Mouse (Mus musculus): Measurements from ENCODE around the gene Cdk5r1. TPM values are rescaled to one million over a fixed set of nuclear protein-coding genes. Genes with fewer than 3 reads are reported as not detected.
"Not testable (repeated sequence)": the region's sequence is repeated elsewhere in the genome, so short reads cannot be mapped to it uniquely, and the experiment has no call there.

The Cdk5r1 gene
- total RNA-seq (2017), result 4.3 and 5.8 TPM in 2 replicates

GRCm38 (mm10) chr11:80476222-80477189 lies at the start of gene Cdk5r1:
Gene Cdk5r1 (plus strand): TSS chr11:80477023.
- ATAC-seq (ENCODE audit: extremely low read depth, insufficient number of reproducible peaks, low FRiP score, poor library complexity, severe bottlenecking), result peak; percentile 66

GRCm38 (mm10) chr11:80428381-80429008 lies 48.3 kb upstream of the Cdk5r1 start, which contains the start of gene Psmd11:
Gene Psmd11 (plus strand): TSS chr11:80428615.
- ATAC-seq (ENCODE audit: extremely low read depth, insufficient number of reproducible peaks, low FRiP score, poor library complexity, severe bottlenecking), result peak; percentile 100

DNA sequence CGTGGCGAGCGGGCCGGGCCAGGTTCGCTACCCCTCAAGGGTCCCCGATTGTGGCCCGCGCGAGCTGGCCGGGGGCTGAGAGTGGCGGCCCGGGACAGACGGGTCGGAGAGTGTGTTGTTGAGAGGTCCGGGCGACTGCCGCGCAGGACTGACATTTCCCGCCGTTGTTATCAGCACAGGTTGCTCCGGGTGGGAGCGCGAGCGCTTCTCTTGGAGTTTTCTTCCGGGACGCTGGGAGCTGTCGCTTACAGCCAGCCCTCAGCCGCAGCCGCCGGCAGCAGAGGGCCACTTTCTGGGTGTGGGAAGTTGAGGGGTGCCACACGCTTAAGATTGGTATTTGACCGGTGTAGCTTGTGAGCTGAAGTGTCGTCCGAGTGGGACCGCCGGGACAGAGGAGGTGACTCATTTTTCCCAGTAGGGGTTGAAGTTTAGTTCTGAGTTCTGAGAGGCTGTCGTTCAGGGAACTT lies 47.8 kb upstream of the Cdk5r1 start:
- ATAC-seq (ENCODE audit: extremely low read depth, insufficient number of reproducible peaks, low FRiP score, poor library complexity, severe bottlenecking), result no peak

DNA sequence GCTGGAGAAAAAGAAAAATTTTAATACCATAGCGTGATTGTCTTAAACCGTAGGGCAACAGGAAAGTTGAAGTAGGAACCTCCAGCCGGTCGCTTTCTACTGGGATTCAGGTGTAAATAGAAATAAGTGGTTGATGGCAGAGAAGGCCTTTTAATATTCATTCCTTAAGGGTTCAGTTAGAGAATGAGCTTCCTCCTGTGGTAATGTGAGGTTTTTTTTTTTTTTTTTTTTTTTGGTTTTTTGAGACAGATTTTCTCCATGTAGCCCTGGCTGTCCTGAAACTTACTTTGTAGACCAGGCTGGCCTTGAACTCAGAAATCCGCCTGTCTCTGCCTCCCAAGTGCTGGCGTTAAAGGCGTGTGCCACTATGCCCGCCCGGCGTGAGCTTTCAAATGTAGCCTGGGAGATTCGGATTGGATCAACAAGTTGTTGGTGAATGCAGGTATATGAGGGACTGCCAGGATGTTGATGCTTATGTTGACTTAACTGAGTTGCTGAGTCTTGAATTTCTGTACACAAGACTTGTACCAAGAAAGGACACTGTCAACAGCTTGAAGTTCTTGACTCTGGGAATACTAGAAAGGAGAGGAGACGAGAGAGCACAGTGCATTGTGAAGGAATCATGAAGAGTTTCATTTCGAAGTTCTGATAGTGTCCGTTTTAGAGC lies 47.2 kb upstream of the Cdk5r1 start:
- ATAC-seq (ENCODE audit: extremely low read depth, insufficient number of reproducible peaks, low FRiP score, poor library complexity, severe bottlenecking), result no peak

DNA sequence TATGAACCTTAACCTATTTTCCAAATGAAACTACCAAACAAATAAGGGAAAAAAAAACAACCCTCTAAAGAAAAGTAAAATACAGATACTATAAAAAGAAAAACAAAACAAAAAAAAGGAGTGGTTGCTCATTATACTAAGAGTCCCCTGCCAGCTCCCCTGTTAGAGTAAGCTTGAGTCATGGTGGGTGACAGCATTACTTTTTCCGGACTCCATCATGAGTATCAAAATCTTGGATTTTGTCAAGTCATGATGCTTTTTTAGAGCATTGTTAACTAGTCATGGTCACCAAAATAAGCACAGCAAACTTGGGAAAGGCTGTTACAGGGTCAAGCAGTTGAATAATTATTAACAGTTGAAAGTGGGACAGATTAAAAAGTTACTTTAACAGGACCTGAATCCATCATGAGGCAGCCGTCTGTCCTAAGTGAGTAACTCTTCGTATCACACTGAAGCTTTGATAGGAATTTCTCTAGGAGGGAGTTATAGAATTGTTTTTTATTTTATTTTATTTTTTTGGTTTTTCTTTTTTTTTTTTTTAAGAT lies 46.4 kb upstream of the Cdk5r1 start:
- no peak for ATAC-seq (ENCODE audit: extremely low read depth, insufficient number of reproducible peaks, low FRiP score, poor library complexity, severe bottlenecking)

DNA sequence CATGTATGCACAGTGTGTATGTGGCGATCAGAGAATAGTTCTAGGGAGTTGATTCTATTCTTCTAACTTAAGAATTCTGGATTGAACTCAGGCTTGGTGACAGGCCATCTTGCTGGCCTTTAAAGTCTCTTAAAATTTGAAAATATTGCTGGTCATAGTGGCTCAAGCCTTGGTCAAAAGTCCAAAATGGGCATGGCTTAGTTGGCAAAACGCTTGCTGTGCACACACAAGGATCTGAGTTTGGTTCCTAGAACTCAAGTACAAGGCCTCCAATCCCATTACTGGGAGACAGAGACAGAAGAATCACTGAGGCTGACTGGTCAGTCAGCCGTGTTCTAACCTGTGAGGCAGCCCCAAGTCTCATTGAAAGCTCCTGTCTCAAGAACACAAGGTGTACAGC lies 29.9 kb upstream of the Cdk5r1 start:
- ATAC-seq (ENCODE audit: extremely low read depth, insufficient number of reproducible peaks, low FRiP score, poor library complexity, severe bottlenecking), result no peak

GRCm38 (mm10) chr11:80449859-80450258 lies 27.0 kb upstream of the Cdk5r1 start:
- no peak for ATAC-seq (ENCODE audit: extremely low read depth, insufficient number of reproducible peaks, low FRiP score, poor library complexity, severe bottlenecking)

GRCm38 (mm10) chr11:80452242-80452641 lies 24.6 kb upstream of the Cdk5r1 start:
- ATAC-seq (ENCODE audit: extremely low read depth, insufficient number of reproducible peaks, low FRiP score, poor library complexity, severe bottlenecking), result no peak

DNA sequence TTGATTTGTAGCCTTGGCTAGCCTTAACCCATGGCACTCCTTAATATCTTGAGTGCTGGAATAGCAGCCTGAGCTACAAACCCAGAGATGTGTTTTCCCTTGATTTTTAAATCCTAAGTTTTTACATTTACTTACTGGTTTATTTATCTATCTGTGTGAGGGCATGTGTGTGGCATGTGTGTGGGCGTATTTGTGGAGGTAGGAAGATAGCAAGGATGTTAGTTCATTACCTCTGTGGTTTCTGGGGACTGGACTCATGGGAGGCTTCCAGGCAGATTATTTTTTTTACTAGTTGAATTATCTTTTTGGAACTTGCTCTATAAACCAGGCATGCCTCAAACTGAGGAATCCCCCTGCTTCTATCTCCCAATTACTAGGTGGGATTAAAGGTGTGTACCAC lies 23.6 kb upstream of the Cdk5r1 start:
- no peak for ATAC-seq (ENCODE audit: extremely low read depth, insufficient number of reproducible peaks, low FRiP score, poor library complexity, severe bottlenecking)

- ATAC-seq (ENCODE audit: extremely low read depth, insufficient number of reproducible peaks, low FRiP score, poor library complexity, severe bottlenecking), result not testable (repeated sequence)
Measured at GRCm38 (mm10) chr11:80463605-80464130, 13.2 kb upstream of the Cdk5r1 start.

DNA sequence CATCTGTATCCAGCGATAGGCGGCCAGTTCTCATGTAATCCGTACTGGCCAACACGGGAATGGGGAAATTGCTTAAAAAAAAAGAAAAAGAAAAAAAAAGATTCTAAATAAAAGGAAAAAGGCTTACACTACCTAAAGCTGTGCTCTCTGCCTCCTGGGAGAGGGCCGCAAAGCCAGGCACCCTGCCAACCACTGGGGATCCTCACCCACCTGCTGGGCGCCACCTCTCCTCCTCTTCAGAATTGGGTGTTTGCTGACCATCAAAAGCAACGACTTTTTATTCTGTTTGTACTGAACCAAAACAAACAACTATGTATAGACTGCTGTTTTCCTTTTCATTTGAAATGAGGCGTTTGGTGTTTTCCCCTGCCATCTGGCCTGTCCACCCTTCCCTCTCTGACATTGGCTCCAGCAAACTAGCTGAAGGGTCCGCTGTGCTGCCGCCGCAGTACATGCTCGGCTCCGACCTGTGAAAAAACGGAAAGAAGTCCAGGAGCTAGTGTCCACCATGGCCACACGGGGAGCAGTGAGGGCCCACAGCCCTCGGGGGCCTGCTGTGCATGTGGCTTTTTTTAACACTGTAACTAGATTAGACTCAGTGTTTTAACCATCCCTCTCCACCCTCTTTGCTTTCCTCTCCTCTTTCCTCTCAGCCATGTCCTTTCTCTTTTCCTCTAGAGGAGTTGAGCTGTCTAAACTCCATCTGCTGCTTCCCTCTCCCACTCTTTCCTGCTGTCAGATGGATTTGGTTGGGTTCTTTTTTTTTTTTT lies 4.8 kb upstream of the Cdk5r1 start:
- ATAC-seq (ENCODE audit: extremely low read depth, insufficient number of reproducible peaks, low FRiP score, poor library complexity, severe bottlenecking), result no peak

DNA sequence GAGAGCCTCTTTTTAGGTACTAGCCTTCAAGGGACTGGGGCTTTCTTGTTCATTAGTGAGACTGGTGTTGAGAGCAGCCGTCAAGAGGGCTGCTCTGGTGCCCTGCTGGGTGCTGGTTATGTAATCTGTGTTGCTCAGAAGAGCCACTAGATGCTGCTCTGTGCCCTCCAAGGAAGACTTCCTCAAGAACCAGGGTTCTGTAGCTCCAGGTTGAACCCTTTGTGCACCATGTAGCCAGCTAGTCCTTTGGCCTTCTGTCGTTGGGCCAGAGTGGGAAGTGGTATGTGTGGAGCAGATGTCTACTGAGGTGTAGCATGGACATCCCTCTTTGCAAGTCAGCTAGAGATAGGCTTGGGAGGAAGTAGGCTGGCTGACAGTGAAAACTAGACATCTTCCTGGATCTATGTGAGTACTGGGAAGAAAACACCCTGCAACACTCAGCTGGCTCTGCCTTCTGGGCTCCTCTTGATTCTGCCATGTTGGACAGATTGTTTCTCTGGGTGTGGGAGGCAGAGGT lies 2.6 kb upstream of the Cdk5r1 start:
- no peak for ATAC-seq (ENCODE audit: extremely low read depth, insufficient number of reproducible peaks, low FRiP score, poor library complexity, severe bottlenecking)

DNA sequence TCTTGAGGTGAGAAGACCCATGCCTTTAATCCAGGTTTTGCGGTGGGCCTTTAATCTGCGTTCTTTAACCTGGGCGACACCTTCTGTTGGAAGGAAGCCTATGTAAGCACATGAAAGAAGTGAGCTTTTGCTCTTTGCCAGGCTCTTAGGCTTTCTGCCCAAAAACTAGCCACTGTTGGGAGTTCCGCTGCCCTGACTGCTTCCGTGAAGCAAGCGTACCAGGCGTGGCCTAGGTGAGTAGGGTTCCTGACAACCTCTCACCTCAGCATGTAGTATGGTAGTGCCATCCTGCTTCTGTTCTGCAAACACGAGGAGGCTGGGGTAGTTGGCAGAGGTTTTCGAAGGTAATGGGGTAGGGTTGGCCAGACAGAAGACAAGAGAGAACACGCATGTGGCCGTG lies 2.0 kb upstream of the Cdk5r1 start:
- ATAC-seq (ENCODE audit: extremely low read depth, insufficient number of reproducible peaks, low FRiP score, poor library complexity, severe bottlenecking), result no peak

GRCm38 (mm10) chr11:80475544-80475943 lies 1.3 kb upstream of the Cdk5r1 start:
- no peak for ATAC-seq (ENCODE audit: extremely low read depth, insufficient number of reproducible peaks, low FRiP score, poor library complexity, severe bottlenecking)

- ATAC-seq (ENCODE audit: extremely low read depth, insufficient number of reproducible peaks, low FRiP score, poor library complexity, severe bottlenecking), result no peak; the same call in 1 of the 2 replicates
Measured at GRCm38 (mm10) chr11:80477341-80478199, 747 bp downstream of the Cdk5r1 start.

GRCm38 (mm10) chr11:80478694-80479412 lies 2.0 kb downstream of the Cdk5r1 start:
- no peak for ATAC-seq (ENCODE audit: extremely low read depth, insufficient number of reproducible peaks, low FRiP score, poor library complexity, severe bottlenecking)

DNA sequence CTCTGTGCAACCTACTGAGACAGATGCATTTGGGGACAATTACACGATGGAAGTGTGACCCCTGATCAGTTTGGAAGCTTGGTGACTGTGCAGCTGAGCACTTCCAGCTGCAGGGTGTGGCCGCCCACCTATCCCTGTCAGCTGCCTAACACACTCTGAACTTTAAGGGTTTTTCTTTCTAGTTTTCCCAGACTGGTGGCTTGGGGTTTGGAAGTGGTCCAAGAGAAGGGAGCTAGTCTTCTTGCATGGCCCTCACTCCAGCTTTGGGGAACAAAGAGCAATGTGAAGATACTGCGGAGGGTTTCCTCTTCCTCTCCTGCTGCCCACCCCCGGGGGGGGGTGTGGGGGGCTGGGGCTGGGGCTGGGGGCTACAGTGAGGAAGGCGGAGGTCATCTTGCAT lies 2.6 kb downstream of the Cdk5r1 start:
- no peak for ATAC-seq (ENCODE audit: extremely low read depth, insufficient number of reproducible peaks, low FRiP score, poor library complexity, severe bottlenecking)

Data from neutrophil, adult 5-6 weeks (primary cell).